Mouse (Mus musculus) heart, embryonic 16.5 days (tissue): Measurements from ENCODE around the gene Gtse1. TPM values are rescaled to one million over a fixed set of nuclear protein-coding genes. Genes with fewer than 3 reads are reported as not detected.

Source experiments
- ATAC-seq: fragments of 200-750 bp; cut with Nextera tagmentation; replicated peaks from 2 replicates; pipeline ENCODE4 v1.8.0; 2017; ENCODE audit warnings: moderate number of reproducible peaks; ENCODE audit not compliant: insufficient read depth, low FRiP score; ENCODE audit errors: extremely low read depth
- H3K27ac ChIP-seq: fragments of 300-500 bp; sonication (generic); 2 replicates; pipeline ENCODE4 v1.5.1; 2014; ENCODE audit warnings: mild to moderate bottlenecking, low read length, control low read depth, moderate library complexity
- H3K27me3 ChIP-seq: fragments of 300-500 bp; sonication (generic); 2 replicates; pipeline ENCODE4 v1.6.1; 2014; ENCODE audit warnings: low read length, mixed read lengths; ENCODE audit not compliant: control insufficient read depth, insufficient read depth
- H3K36me3 ChIP-seq: fragments of 300-500 bp; sonication (generic); 2 replicates; pipeline ENCODE4 v1.6.1; 2014; ENCODE audit not compliant: control insufficient read depth, insufficient read depth
- H3K4me1 ChIP-seq: fragments of 300-500 bp; sonication (generic); 2 replicates; pipeline ENCODE4 v1.6.1; 2014; ENCODE audit warnings: low read length, mixed read lengths; ENCODE audit not compliant: control insufficient read depth, insufficient read depth
- H3K4me2 ChIP-seq: fragments of 300-500 bp; sonication (generic); 2 replicates; pipeline ENCODE4 v1.6.1; 2014; ENCODE audit warnings: low read depth, mild to moderate bottlenecking, control low read depth, low read length
- H3K4me3 ChIP-seq: fragments of 300-500 bp; sonication (generic); 2 replicates; pipeline ENCODE4 v1.5.1; 2014; ENCODE audit warnings: mild to moderate bottlenecking, control low read depth, low read length
- H3K9ac ChIP-seq: fragments of 300-500 bp; sonication (generic); 2 replicates; pipeline ENCODE4 v1.6.1; 2014; ENCODE audit warnings: low read length, control low read depth
- H3K9me3 ChIP-seq: fragments of 300-500 bp; sonication (generic); replicated peaks from 2 replicates; pipeline ENCODE4 v1.6.1; 2016; ENCODE audit warnings: low read length; ENCODE audit not compliant: control insufficient read depth
- WGBS: fragments of 180-500 bp; shearing (Covaris S2); extraction: QIAGEN DNeasy Blood & Tissue Kit; methylation state at CpG from one replicate; pipeline ENCODE4 v1.1.7; 2014; 5-methylcytosine and 5-hydroxymethylcytosine counted together
- polyA plus RNA-seq: library from polyadenylated mRNA; unstranded; fragments of >200 nt; fragmentation: Nextera tagmentation; extraction: Ambion mirVana; gene quantifications from 2 replicates; pipeline ENCODE4 v1.2.1, GENCODE M21; 2015

Gene Gtse1
- polyA plus RNA-seq, 1 experiment from 2014 or later: 25.5 TPM

DNA sequence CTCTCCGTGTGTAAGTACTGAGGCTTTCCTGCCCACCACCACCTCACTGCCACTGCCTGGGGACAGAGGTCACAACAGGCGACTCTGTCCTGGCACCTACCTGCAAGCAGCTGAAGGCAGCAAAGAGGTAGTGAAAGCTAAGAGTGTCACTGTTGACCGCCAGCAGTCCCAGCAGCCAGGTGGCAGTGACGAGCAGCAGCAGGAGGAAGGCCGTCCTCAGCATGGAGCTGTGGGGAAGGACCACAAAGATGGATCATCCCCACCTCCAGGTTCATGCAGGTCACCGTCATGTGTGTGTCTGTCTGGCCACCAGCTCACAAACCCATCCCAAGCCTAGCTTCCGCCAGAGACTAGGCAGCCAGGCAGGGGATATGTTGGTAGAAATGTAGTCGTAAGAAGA is 44.3 kb downstream of the Gtse1 start:
- no peaks in the 10 kb centered on the region for H3K4me1 ChIP-seq
- no peak for ATAC-seq
- H3K36me3 ChIP-seq: peaks cover 9% of the 10 kb centered on the region; the same call in 1 of the 2 replicates
- no peak overlapping the region for H3K27ac ChIP-seq
- 57% methylated on average over 8 of the region's 8 CpGs for WGBS
- H3K4me3 ChIP-seq: no peak overlapping the region
- no peaks in the 10 kb centered on the region for H3K27me3 ChIP-seq
- no peak overlapping the region for H3K4me2 ChIP-seq
- H3K9me3 ChIP-seq: no peaks in the 10 kb centered on the region
- H3K9ac ChIP-seq: no peak overlapping the region

DNA sequence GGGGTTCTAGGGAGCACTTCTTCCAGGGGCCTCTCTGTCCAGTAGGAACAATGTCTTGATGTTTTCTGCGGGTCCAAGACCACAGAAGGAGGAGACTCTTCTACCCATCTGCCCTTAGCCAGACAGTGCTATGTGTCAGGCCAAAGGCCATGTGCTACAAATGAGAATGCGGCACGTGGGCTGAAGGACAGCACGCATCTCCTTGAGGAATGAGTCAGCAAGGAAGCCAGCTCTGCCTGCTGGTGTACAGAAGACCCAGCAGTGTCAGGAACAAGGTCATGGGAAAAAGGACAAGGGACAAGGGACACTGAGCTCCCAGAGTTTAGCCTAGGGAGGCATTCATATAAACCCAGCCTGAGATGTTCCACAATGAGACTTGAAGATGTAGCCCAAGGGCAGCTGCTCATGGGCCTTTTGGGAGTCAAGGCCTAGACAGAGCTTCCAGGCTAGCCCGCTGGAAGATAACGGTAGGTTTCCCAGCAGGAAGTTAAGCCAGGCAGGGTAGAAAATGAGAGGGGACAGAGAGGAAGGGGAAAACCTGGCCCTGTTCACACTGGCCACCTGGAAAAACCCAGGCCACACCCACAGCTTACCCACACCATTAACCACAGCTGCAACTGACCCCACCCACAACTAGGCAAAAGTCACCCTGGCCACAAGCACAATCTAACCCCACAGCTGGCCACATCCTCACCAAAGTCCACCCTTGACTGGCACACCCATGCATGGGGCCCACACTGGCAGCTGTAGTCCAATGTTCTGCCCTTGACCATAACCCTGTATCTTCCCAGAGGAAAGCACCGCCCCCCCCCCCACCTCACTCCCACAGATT is 49.3 kb downstream of the Gtse1 start:
- no peaks in the 10 kb centered on the region for H3K27me3 ChIP-seq
- H3K9ac ChIP-seq: no peak overlapping the region
- no peak overlapping the region for H3K4me3 ChIP-seq
- H3K27ac ChIP-seq: no peak overlapping the region; the same call in 1 of the 2 replicates
- H3K36me3 ChIP-seq: no peaks in the 10 kb centered on the region
- 87% methylated on average over 7 of the region's 7 CpGs for WGBS
- no peak overlapping the region for H3K4me2 ChIP-seq
- peaks cover 13% of the 10 kb centered on the region for H3K4me1 ChIP-seq
- H3K9me3 ChIP-seq: peaks cover 3% of the 10 kb centered on the region; the same call in 1 of the 2 replicates
- 0 out of 2 replicates have a peak, but pooled peaks have one; percentile 7 for ATAC-seq

DNA sequence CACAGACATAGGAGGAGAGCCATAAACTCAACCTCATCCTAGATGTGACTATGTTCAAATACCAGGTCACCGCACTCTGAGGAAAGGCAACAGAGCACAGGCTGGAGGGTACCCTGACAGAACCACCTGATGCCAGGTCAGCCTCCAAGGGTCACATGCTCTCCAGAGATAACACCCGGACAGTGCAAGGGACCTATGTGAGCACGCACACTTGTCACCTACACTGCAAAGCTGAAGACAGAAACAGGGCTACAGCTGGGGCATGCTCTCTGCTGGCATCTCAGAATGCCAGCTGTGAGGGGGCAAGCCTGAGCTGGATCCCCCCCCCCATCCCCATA is 49.9 kb downstream of the Gtse1 start:
- Histone ChIP-seq H3K9me3 (peaks cover 3% of the 10 kb centered on the region; the same call in 1 of the 2 replicates), H3K4me2 (no peak overlapping the region), H3K4me1 (peaks cover 13% of the 10 kb centered on the region), H3K9ac (no peak overlapping the region), H3K27me3 (no peaks in the 10 kb centered on the region), H3K36me3 (no peaks in the 10 kb centered on the region), H3K4me3 (no peak overlapping the region), H3K27ac (no peak overlapping the region; the same call in 1 of the 2 replicates)
- 0 out of 2 replicates have a peak, but pooled peaks have one; percentile 11 for ATAC-seq
- 54% methylated on average over 3 of the region's 3 CpGs for WGBS

DNA sequence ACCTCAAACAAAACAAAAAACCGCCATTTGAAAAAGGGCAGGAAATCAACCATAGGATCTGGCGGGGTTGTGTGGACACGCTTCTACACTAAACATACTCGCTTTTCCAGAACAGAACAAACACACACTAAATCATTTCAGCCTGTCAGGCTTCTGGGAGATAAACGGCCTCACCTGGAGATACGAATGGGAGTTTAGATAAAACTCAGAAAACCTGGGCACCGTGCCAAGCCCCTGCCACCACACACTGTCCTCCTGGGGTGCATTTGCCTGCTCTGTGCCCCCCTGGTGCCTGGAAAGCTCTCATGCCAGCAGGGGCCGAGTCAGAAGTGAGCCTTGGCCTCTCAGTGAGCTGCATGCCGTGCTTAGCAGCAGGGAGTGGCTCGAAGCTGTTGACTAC is 50.4 kb downstream of the Gtse1 start:
- 35% methylated on average over 10 of the region's 10 CpGs for WGBS
- no peak for ATAC-seq
- Histone ChIP-seq H3K27me3 (no peaks in the 10 kb centered on the region), H3K36me3 (no peaks in the 10 kb centered on the region), H3K27ac (peak overlapping the region; percentile 42), H3K9ac (peak overlapping the region; percentile 34), H3K4me3 (no peak overlapping the region), H3K9me3 (peaks cover 3% of the 10 kb centered on the region; the same call in 1 of the 2 replicates), H3K4me1 (peaks cover 13% of the 10 kb centered on the region), H3K4me2 (no peak overlapping the region)

DNA sequence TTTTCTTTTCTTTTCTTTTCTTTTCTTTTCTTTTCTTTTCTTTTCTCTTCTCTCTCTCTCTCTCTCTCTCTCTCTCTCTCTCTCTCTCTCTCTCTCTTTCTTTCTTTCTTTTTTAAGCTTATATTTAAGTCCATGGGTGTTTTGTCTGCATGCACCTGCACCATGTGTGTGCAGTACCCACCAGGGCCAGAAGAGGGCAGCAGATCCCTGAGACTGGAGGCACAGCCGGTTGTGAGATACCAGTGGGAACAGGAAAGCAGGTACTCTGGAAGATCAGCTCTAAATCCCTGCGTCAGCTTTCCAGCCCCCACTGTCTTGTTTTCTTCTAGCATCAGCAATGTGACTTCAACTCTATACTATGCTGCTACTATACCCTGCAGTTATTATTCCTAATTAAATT is 54.1 kb downstream of the Gtse1 start:
- Histone ChIP-seq H3K9me3 (peaks cover 3% of the 10 kb centered on the region; the same call in 1 of the 2 replicates), H3K36me3 (peaks cover 5% of the 10 kb centered on the region; the same call in 1 of the 2 replicates), H3K4me1 (peaks cover 13% of the 10 kb centered on the region), H3K4me2 (no peak overlapping the region), H3K9ac (no peak overlapping the region), H3K27me3 (no peaks in the 10 kb centered on the region), H3K27ac (no peak overlapping the region), H3K4me3 (no peak overlapping the region)
- ATAC-seq: no peak
- WGBS: 33% methylated on average over 2 of the region's 2 CpGs

DNA sequence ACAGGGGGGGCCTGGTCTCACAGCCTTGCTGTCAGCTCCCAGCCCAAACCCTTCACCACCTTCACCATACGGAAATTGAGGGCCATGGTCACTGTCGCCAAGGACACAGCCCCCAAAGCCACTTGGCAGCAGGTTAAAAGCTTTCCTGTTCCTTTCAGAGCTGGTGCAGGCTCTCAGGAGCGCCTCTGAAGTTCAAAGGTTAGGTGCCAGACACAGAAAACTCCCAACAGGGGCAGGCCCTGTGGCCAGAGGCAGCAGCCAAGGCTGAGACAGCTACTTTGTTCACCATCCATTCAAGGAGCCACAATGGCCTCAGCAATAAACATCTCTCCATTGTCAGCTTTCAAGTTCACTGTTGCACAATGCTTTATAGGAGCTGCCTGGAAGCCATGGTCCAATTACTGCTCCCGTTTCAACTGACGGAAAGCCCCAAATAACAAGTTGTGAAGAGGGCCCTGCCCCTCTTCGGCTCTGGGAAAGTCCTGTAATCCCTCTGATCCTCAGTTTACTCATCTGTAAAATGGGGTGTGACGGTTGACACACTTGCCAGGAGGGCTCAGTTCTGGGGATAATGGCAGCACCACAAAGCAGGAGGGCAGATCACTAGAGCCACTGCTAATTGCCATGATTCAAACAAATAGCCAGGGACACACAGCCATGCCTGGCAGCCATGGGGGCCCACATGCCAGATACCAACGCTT is 59.8 kb downstream of the Gtse1 start:
- ATAC-seq: no peak
- no peaks in the 10 kb centered on the region for H3K27me3 ChIP-seq
- peaks cover 13% of the 10 kb centered on the region; the same call in 1 of the 2 replicates for H3K36me3 ChIP-seq
- no peaks in the 10 kb centered on the region for H3K4me1 ChIP-seq
- no peak overlapping the region for H3K27ac ChIP-seq
- H3K4me3 ChIP-seq: no peak overlapping the region
- H3K9me3 ChIP-seq: no peaks in the 10 kb centered on the region
- H3K4me2 ChIP-seq: no peak overlapping the region
- no peak overlapping the region for H3K9ac ChIP-seq
- 69% methylated on average over 8 of the region's 8 CpGs for WGBS

DNA sequence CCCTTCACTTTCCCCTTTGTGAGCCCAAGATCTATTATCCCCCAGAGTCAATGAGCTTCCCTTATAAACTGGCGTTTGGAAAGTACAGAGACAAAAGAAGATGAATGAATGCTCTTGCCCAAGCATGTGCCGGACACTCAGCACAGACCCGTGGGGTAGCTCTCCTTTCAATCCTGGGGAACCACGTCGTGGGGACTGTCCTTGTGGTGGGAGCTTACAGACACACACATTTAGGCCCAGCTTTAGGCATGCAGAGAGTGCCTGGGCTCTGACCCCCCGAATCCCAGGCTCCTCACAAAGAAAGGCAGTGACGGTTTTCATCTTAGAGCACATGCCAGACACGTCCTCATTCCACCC is 60.3 kb downstream of the Gtse1 start:
- H3K27ac ChIP-seq: no peak overlapping the region
- no peaks in the 10 kb centered on the region for H3K27me3 ChIP-seq
- H3K36me3 ChIP-seq: peaks cover 13% of the 10 kb centered on the region; the same call in 1 of the 2 replicates
- no peak overlapping the region for H3K4me3 ChIP-seq
- H3K4me2 ChIP-seq: no peak overlapping the region
- WGBS: 81% methylated on average over 8 of the region's 8 CpGs
- ATAC-seq: no peak
- H3K4me1 ChIP-seq: no peaks in the 10 kb centered on the region
- H3K9ac ChIP-seq: no peak overlapping the region
- no peaks in the 10 kb centered on the region for H3K9me3 ChIP-seq

DNA sequence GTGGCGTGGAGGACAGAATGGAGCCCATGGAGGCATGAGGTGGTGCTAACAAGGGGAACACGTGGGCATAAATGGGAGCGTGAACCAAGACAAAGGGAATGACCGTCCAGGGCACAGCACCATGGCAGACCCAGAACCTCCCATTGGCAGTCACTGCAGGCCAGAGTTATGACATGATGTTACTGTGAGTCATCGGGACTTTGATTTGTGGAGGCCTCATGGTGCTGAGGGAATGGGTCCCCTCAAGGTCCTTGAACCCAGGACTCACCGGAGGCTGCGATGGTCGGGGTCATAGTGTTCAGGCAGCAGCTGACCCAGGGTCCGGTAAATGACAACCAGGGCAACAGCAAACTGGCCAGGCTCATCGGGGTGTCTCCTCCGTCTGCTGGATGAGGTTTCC is 62.3 kb downstream of the Gtse1 start:
- Histone ChIP-seq H3K4me1 (no peaks in the 10 kb centered on the region), H3K4me3 (no peak overlapping the region), H3K4me2 (no peak overlapping the region), H3K9me3 (no peaks in the 10 kb centered on the region), H3K27me3 (no peaks in the 10 kb centered on the region), H3K36me3 (peaks cover 7% of the 10 kb centered on the region; the same call in 1 of the 2 replicates), H3K9ac (no peak overlapping the region), H3K27ac (no peak overlapping the region)
- WGBS: 91% methylated on average over 11 of the region's 11 CpGs
- ATAC-seq: no peak
